Mouse (Mus musculus) G1E (cell line): Measurements from ENCODE around the gene Tmem63a.

Source experiments
- CTCF ChIP-seq: IDR thresholded peaks from 2 replicates; pipeline ENCODE4 v1.5.1; 2012; ENCODE audit warnings: low read depth, low read length, inconsistent platforms, mixed read lengths
- GATA1 ChIP-seq: IDR thresholded peaks from 2 replicates; pipeline ENCODE4 v1.6.1; 2012; ENCODE audit warnings: borderline replicate concordance, low read length, inconsistent platforms, mixed read lengths
- GATA2 ChIP-seq: IDR thresholded peaks from 2 replicates; pipeline ENCODE4 v1.6.1; 2012; ENCODE audit warnings: low read depth, low read length, inconsistent platforms, borderline replicate concordance
- POLR2AphosphoS5 ChIP-seq: IDR thresholded peaks from 2 replicates; pipeline ENCODE4 v1.6.1; 2012; ENCODE audit warnings: low read depth, low read length, inconsistent platforms; ENCODE audit not compliant: insufficient replicate concordance
- TAL1 ChIP-seq: conservative IDR thresholded peaks from 2 replicates; pipeline ENCODE4 v1.6.1; 2012; ENCODE audit warnings: low read depth, low read length, inconsistent platforms, mixed read lengths

- TF ChIP-seq GATA2 (no peak), CTCF (no peak), TAL1 (no peak), GATA1 (no peak), POLR2AphosphoS5 (no peak; the same call in 1 of the 2 replicates)
Observed at GRCm38 (mm10) chr1:180903666-180904038, 38.5 kb upstream of the Tmem63a start.
